Mouse (Mus musculus) induced T-regulatory cell, adult 2 months (primary cell): ENCODE measurements around the gene Mob3c.
A peak's percentile ranks its signal among the peaks of the same experiment; 100 is the strongest.

Experiments
- DNase-seq: peaks from one replicate; pipeline ENCODE4 v3.0.0-alpha.2; 2012; ENCODE audit warnings: low read depth

Mob3c gene

DNA sequence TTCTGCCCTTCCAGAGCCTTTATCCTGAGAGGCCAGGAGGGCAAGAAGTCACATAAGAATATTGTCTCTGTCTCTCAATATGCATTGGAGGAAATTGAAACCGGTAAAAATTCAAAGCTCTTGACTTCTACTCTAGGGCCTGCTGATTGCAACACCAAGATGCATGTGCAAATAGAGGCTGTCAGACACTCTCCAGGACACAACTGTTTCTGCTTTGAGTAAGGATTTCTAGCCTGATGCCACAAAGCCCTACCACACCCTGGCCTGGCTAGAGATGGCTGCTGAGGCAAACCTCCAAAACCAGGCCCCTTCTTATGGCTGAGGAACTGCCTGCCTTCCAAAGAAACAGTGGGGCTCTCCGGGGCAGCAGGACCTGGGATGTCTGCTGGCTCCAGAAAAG, 7.7 kb downstream of the Mob3c start:
- DNase-seq, result no peak

- DNase-seq, result peak; percentile 40
Observed at GRCm38 (mm10) chr4:115838196-115838595, 10.3 kb downstream of the Mob3c start.

GRCm38 (mm10) chr4:115838696-115839641, 11.1 kb downstream of the Mob3c start, which contains the start of gene Mknk1:
Mknk1 (plus strand) TSS chr4:115839198.
- DNase-seq, result peak; percentile 98

DNA sequence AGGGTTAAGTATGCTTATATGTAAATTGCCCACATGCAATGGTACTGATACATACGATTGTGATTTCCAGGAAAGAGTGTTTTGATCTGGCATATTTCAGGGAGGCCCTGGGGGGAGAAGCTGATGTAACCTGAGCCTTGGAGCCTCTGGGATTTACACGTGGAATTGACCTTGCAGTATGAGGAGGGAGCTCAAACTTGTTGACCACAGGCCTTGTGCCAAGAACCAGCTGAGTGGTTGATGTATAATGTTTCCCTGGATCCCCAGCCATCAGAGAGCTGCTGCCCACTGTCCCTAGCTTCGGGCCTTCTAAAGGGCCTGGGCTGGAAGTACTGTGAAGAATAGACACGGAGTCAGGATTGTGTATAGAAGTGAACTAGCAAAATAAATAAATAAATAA, 12.1 kb downstream of the Mob3c start:
- no peak for DNase-seq

- no peak for DNase-seq
Observed at GRCm38 (mm10) chr4:115840842-115841241, 12.9 kb downstream of the Mob3c start.

DNA sequence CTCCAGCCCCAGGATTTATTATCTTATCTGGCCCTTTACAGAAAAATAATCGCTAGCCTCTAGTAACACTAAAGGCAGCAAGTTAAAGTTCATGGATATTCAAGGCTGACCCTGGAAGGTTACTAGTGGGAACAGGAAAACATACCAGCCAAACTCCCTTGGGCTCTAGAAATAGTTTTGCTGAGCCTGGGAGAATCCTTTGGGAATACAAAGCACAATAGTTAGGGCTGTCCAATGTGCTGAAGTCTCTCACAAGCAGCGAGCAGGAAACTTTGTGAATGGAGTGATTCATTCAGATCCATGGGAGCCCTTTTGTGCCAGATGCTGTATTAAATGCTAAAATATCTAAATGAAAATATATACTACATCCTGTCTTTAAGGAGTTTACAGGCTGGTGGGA, 18.8 kb downstream of the Mob3c start:
- no peak for DNase-seq

DNA sequence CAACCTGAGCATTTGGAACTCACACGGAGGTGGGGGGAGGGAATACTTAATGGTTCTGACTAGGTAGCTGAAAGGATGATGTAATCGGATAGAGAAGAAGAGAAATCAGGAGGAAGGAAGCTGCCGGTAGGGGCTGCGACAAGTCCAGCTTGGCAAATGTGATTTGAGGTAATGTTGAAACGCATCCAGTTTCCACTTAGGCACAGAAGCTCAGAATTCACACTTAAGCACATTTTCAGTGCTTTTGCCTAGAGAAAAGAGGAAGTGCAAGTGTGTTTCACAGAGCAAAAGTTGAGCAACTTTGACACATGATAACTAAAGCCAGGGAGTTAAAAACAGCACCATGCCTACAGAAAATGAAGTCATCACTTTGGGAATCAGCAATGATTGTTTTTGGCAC, 19.5 kb downstream of the Mob3c start:
- no peak for DNase-seq

GRCm38 (mm10) chr4:115848083-115848482, 20.2 kb downstream of the Mob3c start:
- no peak for DNase-seq

DNA sequence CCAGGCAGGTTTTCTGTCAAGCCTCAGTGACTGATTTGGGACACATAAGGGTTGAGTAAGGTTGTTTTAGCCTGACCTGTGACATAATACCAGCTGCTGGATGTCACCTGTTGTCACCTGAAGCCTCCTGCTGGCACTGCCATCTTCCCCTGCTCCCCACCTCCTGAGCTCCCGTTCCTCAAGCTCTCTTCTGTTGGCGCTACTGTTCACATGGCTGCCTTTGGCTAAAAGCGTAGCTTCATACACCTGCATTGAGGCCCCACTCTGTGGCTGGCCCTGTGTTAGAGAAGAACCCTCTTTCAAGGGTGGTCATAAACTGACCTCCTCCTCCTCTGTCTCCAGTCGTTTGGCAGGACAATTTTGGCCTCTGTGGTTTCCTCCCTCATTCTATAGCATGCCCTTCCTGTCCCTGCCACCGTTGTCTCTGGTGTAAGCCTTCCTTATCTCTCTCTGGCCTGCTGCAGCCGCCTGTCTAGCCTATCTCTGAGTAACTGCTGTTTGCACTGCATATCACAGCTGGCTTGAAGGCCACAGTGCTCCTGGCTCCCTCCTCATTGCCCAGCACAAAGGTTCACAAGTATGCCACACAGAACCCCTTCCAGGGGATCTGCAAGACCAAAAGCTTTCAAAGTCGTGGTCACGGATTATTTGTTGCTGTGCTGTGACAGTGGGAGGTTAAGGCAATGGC, 21.2 kb downstream of the Mob3c start:
- no peak for DNase-seq

- no peak for DNase-seq
Observed at GRCm38 (mm10) chr4:115850111-115850510, 22.2 kb downstream of the Mob3c start.

DNA sequence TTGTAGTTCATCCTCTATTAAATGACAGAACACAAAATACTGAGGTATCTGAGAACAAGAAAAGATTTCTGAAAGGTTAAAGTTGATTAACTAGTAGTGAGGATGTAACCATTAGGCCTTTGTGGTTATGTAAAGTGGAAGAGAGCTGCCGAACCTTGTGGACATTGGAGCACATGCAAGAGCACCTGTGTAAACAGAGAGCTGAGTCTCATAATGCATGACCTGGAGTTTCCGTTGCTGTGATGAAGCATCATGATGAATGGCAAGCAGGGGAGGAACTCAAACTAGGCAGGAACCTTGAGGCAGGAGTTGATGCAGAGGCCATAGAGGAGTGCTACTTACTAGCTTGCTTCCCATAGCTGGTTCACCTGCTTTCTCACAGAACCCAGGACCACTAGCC, 22.7 kb downstream of the Mob3c start:
- no peak for DNase-seq

DNA sequence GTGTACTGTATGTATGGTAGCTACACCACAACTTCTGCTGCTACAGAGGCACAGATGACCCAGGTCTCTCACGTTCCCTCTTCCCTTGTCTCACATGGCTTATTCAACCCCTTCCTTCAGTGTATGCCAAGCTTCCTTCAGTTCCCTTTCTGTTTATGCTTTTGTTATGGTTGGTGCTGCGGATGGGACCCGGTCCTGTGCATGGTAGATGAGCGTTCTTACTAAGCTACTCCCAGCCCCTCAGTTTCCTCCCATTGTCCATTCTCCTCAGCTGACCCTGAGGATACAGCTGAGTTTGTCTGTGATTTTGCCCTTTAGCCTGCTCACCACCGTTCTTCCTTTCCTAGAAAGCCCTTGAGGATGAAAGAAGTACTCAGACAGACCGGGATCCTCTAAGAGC, 23.7 kb downstream of the Mob3c start:
- no peak for DNase-seq

GRCm38 (mm10) chr4:115855100-115855499, 27.2 kb downstream of the Mob3c start:
- no peak for DNase-seq

GRCm38 (mm10) chr4:115855609-115856008, 27.7 kb downstream of the Mob3c start:
- DNase-seq, result no peak

DNA sequence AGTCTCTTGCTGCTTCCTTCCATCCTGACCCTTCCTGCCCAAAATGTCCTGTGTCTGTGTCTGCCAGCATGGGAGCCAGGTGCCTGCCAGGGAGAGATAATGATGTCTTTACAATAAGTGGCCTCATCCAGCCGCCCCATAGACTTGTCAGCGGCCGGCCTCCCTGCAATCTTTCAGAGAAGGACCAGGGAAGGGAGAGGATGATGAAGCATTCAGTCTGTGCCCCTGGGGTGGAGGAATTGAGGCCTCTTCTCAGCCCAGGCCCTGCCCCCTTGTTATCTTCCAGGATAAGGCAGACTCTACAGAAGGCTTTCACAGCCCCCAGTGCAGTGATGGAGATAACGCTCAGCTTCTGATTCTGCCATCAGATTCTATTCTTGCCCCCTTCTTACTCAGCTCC, 28.4 kb downstream of the Mob3c start:
- DNase-seq, result no peak

DNA sequence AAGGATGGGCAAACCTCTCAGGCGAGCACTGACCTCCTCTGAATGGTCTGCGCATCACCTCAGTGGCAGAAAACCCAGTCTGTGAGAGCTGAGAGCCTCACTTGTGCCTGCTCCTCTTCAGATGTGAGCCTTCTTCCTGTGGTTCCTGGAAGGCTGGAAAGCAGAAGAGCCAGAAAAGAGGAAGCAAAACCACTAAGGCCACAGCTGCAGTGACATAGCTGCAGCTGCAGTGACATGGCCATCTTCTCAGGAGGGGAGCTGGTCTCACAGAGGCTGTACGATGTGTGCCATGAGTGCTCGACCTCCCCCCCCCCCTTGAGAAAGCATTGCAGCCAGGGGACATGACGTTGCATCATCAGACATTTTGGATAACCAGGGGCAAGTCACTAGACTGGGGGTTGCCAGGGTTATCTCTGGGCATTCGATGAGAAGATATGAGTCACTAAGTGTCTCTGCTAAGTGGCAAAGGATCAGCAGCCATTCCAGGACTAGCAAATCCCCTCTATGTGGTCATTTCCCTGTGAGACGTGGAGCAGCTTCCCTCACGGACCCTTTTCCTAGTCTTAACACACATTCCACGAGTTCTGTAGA, 29.5 kb downstream of the Mob3c start:
- DNase-seq, result no peak

DNA sequence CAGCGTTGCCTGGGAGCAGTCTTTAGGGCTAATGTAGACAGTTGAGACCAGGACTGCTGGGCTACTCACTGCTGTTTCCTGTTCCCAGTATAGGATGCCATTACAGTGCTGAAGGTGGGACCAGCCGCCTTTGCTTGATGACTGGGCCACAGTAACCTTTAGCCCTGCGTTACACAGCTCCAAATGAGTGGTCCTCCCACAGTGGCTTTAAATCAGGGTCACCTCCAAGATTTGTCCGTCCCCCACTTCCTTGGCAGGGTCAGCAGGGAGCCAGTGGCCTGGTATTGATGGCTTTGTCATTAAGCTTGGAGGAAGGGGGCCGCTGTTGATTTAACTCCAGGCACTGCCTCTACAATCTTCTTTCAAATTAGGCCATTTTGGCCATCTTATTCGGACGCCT, 35.5 kb downstream of the Mob3c start:
- no peak for DNase-seq

DNA sequence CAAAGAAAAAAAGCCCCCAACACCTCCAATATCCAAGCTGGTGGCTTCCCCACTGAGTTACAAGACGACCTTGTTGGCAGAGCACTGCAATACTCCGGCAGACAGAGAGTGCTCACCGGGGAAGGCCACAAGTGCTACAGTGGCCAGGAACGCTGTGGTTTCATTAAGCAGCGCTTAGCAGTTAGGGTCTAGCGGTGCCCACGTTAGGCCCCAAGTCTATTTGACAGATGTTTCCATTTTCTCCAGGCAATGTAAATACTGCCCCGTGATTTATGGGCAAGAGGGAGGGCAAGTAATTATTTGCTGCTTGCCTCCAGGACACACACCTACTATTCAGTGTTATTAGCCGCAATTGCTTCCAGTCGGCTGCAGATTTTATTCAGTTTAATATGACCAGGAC, 36.0 kb downstream of the Mob3c start:
- no peak for DNase-seq

GRCm38 (mm10) chr4:115869512-115870210, 41.8 kb downstream of the Mob3c start:
- DNase-seq, result no peak

- DNase-seq, result no peak
Observed at GRCm38 (mm10) chr4:115873231-115873630, 45.3 kb downstream of the Mob3c start.

- DNase-seq, result no peak
Observed at GRCm38 (mm10) chr4:115878216-115878678, 50.4 kb downstream of the Mob3c start.

- DNase-seq, result no peak
Observed at GRCm38 (mm10) chr4:115878828-115879227, 50.9 kb downstream of the Mob3c start.
